Mouse (Mus musculus) heart, embryonic 14.5 days (tissue): ENCODE measurements around the gene Dagla. TPM values are rescaled to one million over a fixed set of nuclear protein-coding genes. Genes with fewer than 3 reads are reported as not detected.

ENCODE experiments used
- ATAC-seq: fragments of 200-750 bp; cut with Nextera tagmentation; 2 replicates; pipeline ENCODE4 v1.8.0; 2017; ENCODE audit warnings: low read depth, moderate TSS enrichment; ENCODE audit not compliant: insufficient number of reproducible peaks, insufficient read depth, low FRiP score
- H3K27ac ChIP-seq, 2 experiments: fragments of 200-500 bp in 1 of 2; fragments of 300-500 bp in 1 of 2; sonication (generic) in 1 of 2; replicated peaks in 1 of 2; 2 replicates each; pipeline ENCODE4 v1.5.1; 2012 to 2014; ENCODE audit warnings: low read depth in 2 of 2, low read length in 2 of 2, control low read depth in 1 of 2, mild to moderate bottlenecking in 1 of 2, mixed read lengths in 1 of 2; ENCODE audit not compliant: control insufficient read depth in 1 of 2, insufficient read depth in 1 of 2
- H3K27me3 ChIP-seq: fragments of 300-500 bp; sonication (generic); 2 replicates; pipeline ENCODE4 v1.6.1; 2014; ENCODE audit warnings: mild to moderate bottlenecking, low read length, control low read depth; ENCODE audit not compliant: control insufficient read depth, insufficient read depth
- H3K36me3 ChIP-seq: fragments of 300-500 bp; sonication (generic); 2 replicates; pipeline ENCODE4 v1.6.1; 2014; ENCODE audit warnings: mild to moderate bottlenecking, control low read depth, low read length, mixed read lengths; ENCODE audit not compliant: control insufficient read depth, insufficient read depth
- H3K4me1 ChIP-seq, 2 experiments: fragments of 200-500 bp in 1 of 2; fragments of 300-500 bp in 1 of 2; sonication (generic) in 1 of 2; 2 replicates each; pipeline ENCODE4 v1.6.1; 2012 to 2014; ENCODE audit warnings: low read length in 2 of 2, control low read depth in 1 of 2, mixed read lengths in 1 of 2; ENCODE audit not compliant: control insufficient read depth in 2 of 2, insufficient read depth in 2 of 2
- H3K4me2 ChIP-seq: fragments of 300-500 bp; sonication (generic); 2 replicates; pipeline ENCODE4 v1.6.1; 2014; ENCODE audit warnings: mild to moderate bottlenecking, low read length
- H3K4me3 ChIP-seq, 2 experiments: fragments of 200-500 bp in 1 of 2; fragments of 300-500 bp in 1 of 2; sonication (generic) in 1 of 2; 2 replicates each; pipeline ENCODE4 v1.5.1; 2012 to 2014; ENCODE audit warnings: low read length in 2 of 2, mild to moderate bottlenecking in 2 of 2, control low read depth in 1 of 2, low read depth in 1 of 2, moderate library complexity in 1 of 2; ENCODE audit not compliant: control insufficient read depth in 1 of 2, insufficient read depth in 1 of 2
- H3K9ac ChIP-seq: fragments of 300-500 bp; sonication (generic); 2 replicates; pipeline ENCODE4 v1.6.1; 2014; ENCODE audit warnings: mild to moderate bottlenecking, low read length
- H3K9me3 ChIP-seq: fragments of 300-500 bp; sonication (generic); 2 replicates; pipeline ENCODE4 v1.6.1; 2016; ENCODE audit warnings: low read length, control low read depth; ENCODE audit not compliant: control insufficient read depth
- WGBS: fragments of 180-500 bp; shearing (Covaris S2); extraction: QIAGEN DNeasy Blood & Tissue Kit; methylation state at CpG from one replicate; pipeline ENCODE4 v1.1.7; 2014; 5-methylcytosine and 5-hydroxymethylcytosine counted together
- polyA plus RNA-seq: library from polyadenylated mRNA; unstranded; fragments of >200 nt; fragmentation: Nextera tagmentation; extraction: Ambion mirVana; gene quantifications from 2 replicates; pipeline ENCODE4 v1.2.1, GENCODE M21; 2014

Gene Dagla
- polyA plus RNA-seq, 1 experiment from 2014 or later: 0.82 TPM

DNA sequence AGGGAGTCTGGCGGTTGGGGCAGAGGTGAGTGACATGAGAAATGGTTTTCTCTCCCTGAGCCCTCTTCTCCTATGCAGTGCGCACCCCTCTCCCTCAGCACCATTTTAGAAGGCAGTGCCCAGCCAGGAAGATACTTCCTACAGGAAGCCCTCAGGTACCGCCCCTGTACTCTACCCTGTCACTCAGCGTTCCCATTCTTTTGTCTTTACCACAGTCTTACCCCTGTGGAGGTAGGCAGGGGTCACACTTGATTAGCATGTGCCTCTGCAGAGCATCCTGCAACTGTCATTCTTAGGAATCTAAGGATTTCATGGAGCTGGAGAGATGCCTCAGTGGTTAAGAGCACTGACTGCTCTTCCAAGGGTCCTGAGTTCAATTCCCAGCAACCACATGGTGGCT is 81.1 kb downstream of the Dagla start:
- no peak overlapping the region for H3K27ac ChIP-seq
- no peaks in the 10 kb centered on the region for H3K9me3 ChIP-seq
- H3K4me1 ChIP-seq: peaks cover 12% of the 10 kb centered on the region in 2 experiments
- ATAC-seq: no peak
- no peaks in the 10 kb centered on the region for H3K27me3 ChIP-seq
- H3K4me2 ChIP-seq: no peak overlapping the region
- no peak overlapping the region for H3K9ac ChIP-seq
- H3K4me3 ChIP-seq: no peak overlapping the region
- 78% methylated on average over 4 of the region's 4 CpGs for WGBS
- no peaks in the 10 kb centered on the region for H3K36me3 ChIP-seq

DNA sequence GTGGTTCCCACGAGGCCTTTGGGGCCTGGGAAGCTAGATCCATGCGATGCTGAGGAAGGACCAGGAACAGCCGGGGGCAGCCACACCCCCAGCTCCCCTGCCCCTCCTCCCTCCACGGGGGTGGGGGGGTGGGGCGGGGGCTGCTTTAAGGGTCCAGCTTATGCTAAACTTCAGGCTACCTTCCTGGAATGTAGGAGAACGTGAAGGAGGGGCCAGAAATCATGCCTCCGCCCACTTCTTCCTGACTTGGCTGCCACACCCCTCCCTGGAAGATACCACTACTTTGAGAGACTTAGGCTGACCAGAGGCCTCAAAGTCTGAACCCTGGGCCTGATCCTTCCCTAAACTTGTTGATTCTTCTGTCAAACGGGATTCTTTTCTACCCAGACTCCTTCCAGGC is 82.0 kb downstream of the Dagla start:
- 32% methylated on average over 8 of the region's 8 CpGs for WGBS
- H3K9ac ChIP-seq: no peak overlapping the region
- no peak overlapping the region for H3K4me3 ChIP-seq
- H3K9me3 ChIP-seq: no peaks in the 10 kb centered on the region
- no peaks in the 10 kb centered on the region for H3K27me3 ChIP-seq
- no peak overlapping the region for H3K27ac ChIP-seq
- H3K4me1 ChIP-seq: peaks cover 12% of the 10 kb centered on the region in 2 experiments
- no peak for ATAC-seq
- H3K4me2 ChIP-seq: no peak overlapping the region
- no peaks in the 10 kb centered on the region for H3K36me3 ChIP-seq

DNA sequence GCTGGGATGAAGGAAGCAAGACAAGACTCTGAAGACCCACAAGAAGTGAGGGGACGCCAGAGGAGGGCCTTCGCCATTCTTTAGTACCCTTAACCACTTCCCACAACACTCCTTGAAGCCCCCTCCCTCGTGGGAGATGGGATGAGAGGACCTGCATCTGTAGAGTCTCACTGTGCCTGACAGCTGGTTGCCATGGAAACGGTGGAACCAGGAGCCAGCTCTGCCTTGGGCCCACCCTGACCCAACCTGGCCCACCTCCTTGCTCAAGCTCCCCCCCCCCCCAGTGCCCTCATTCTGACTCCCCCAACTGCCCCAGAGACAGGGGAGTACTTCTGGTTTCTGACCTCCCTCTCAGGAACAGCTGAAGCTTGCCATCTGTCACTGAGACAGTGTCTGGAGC is 83.1 kb downstream of the Dagla start:
- no peaks in the 10 kb centered on the region for H3K36me3 ChIP-seq
- no peak overlapping the region for H3K27ac ChIP-seq
- no peak overlapping the region for H3K4me3 ChIP-seq
- 23% methylated on average over 4 of the region's 4 CpGs for WGBS
- H3K4me2 ChIP-seq: no peak overlapping the region
- H3K4me1 ChIP-seq: peaks cover 12% of the 10 kb centered on the region in 2 experiments
- H3K9me3 ChIP-seq: no peaks in the 10 kb centered on the region
- no peak for ATAC-seq
- H3K27me3 ChIP-seq: no peaks in the 10 kb centered on the region
- no peak overlapping the region for H3K9ac ChIP-seq

DNA sequence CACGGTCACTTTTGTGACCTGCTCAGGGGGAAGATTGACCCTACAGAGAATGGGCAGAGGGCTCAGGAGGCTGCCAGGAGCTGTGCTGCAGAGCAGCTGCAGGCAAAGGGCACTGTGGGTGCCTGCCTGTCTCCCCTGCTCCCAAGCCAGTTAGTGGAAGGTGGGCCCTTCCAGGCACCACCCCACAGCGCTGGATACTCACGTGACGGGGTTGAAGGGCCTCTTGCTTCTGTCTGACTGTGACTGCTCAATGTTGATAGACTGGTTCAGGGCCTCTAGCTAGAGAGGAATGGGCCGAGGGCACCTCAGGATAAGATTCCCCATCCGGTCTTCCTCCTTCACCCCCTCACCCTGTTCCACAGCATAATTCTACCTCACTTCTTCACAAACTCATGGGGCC is 85.1 kb downstream of the Dagla start:
- Histone ChIP-seq H3K9me3 (no peaks in the 10 kb centered on the region), H3K4me2 (no peak overlapping the region), H3K27me3 (no peaks in the 10 kb centered on the region), H3K36me3 (no peaks in the 10 kb centered on the region), H3K4me3 (no peak overlapping the region), H3K9ac (no peak overlapping the region), H3K4me1 (peaks cover 0 to 1% of the 10 kb centered on the region in 2 experiments; a peak in 1 of 4 replicates), H3K27ac (no peak overlapping the region)
- 57% methylated on average over 6 of the region's 6 CpGs for WGBS
- no peak for ATAC-seq

DNA sequence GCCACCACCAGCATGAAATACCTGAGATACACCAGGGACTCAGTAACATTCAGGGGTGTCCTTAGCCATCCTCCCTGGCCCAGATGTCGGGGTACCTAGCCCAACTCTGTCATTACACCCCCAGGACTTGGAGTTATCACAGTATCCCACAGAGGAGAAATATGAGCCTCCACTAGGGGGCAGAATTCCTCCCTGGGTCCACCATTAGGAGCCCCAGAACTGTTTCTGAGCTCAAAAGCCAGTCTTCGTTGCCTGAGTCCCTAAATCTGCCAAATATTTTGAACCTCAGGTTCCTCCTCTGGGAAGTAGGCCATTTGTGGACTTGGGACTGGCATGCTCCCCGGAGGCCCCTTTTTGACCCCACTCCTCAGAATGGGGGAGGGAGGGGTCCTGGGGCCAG is 85.6 kb downstream of the Dagla start:
- WGBS: 50% methylated on average over 3 of the region's 3 CpGs
- Histone ChIP-seq H3K4me3 (no peak overlapping the region), H3K4me2 (no peak overlapping the region), H3K4me1 (no peaks in the 10 kb centered on the region; a peak in 1 of 4 replicates), H3K27ac (no peak overlapping the region), H3K27me3 (no peaks in the 10 kb centered on the region), H3K9ac (no peak overlapping the region), H3K36me3 (no peaks in the 10 kb centered on the region), H3K9me3 (no peaks in the 10 kb centered on the region)
- ATAC-seq: no peak

DNA sequence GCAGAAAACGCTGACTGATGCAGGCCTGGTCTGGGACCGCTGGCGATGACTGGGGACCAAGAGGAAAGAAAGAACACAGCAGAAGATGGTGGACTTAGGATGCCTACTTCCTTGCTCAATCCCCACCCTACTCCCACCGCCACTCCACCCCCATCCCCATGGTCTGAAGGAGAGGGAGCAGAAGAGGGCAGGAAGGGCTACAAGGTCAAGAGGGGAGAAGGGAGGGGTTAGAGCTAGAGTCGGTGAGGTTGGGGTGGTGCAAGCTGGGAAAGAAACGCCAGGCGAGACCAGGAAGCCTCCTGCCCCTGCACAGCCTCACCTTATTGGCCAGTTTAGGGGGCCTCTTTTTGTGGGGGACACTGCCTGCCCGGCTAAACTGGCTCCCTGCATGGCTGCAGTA is 88.6 kb downstream of the Dagla start:
- no peak for ATAC-seq
- no peak overlapping the region for H3K4me2 ChIP-seq

DNA sequence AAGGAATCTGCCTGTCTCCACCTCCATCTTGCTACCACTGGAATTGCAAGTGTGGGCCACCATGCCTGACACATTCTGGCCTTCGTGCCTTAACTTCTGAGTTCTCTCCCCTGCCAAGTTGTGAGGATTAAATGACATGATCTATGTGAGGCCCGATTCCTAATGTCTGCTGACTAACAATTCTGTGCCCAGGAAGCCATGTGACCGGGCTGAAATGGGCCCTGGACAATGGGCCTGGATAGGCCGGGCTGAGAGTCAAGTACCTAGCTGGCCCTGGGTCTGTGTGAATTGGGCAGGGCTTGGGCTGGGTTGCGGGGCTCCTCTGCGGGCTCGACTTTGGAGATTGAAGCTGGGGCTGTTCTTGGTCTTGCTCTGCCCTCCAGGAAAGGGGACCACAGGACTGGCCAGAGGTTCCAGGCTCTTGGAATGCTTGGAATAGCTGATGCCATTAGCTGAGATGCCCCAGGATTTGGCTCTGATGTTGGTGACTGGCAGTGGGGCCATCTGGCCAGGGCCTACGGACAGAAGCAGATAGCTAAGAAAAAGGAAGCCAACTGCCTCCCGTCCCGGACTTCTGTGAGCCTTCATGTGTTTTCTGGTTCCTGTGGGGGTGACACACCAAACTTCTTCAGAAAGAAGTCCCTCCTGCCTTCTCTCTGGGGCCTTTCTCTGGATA is 90.7 kb downstream of the Dagla start:
- 87% methylated on average over 10 of the region's 10 CpGs for WGBS
- no peak for ATAC-seq
- Histone ChIP-seq H3K4me1 (no peaks in the 10 kb centered on the region), H3K4me2 (no peak overlapping the region), H3K4me3 (no peak overlapping the region), H3K36me3 (peaks cover 40% of the 10 kb centered on the region), H3K9ac (no peak overlapping the region), H3K9me3 (no peaks in the 10 kb centered on the region), H3K27me3 (no peaks in the 10 kb centered on the region), H3K27ac (no peak overlapping the region)

More for the DNA sequence above, 88.6 kb downstream of the Dagla start:
- H3K9ac ChIP-seq: no peak overlapping the region
- no peaks in the 10 kb centered on the region for H3K27me3 ChIP-seq
- H3K4me1 ChIP-seq: no peaks in the 10 kb centered on the region
- H3K36me3 ChIP-seq: peaks cover 19% of the 10 kb centered on the region
- 65% methylated on average over 8 of the region's 8 CpGs for WGBS
- no peaks in the 10 kb centered on the region for H3K9me3 ChIP-seq
- H3K4me3 ChIP-seq: no peak overlapping the region
- no peak overlapping the region for H3K27ac ChIP-seq

DNA sequence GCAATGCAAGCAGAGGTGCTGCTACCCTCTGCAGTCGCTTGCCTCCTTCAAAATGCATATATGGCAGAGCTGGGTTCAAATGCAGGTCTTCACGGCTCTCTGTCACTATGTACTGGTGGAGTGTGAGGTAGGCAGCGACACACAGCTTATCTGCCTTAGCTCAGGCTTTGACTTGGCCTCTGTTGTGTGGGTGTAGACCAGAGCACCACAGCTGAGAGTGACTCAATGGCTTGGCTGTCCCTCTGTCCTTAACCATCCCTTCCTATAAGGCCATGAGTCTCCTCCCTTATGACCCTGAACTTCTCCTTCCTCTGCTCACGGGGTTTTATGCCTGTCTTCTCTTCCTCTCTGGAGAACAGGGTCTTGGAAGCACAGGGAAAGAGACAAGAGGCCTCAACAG is 93.8 kb downstream of the Dagla start:
- no peak overlapping the region for H3K4me2 ChIP-seq
- ATAC-seq: no peak
- H3K9ac ChIP-seq: no peak overlapping the region
- H3K4me1 ChIP-seq: no peaks in the 10 kb centered on the region
- 79% methylated on average over 4 of the region's 4 CpGs for WGBS
- no peaks in the 10 kb centered on the region for H3K27me3 ChIP-seq
- H3K27ac ChIP-seq: no peak overlapping the region
- no peaks in the 10 kb centered on the region for H3K9me3 ChIP-seq
- H3K4me3 ChIP-seq: no peak overlapping the region
- H3K36me3 ChIP-seq: peaks cover 70% of the 10 kb centered on the region
